Comparison of ENCODE assay signal across 27 mouse cellular contexts in the genomic region with DNA sequence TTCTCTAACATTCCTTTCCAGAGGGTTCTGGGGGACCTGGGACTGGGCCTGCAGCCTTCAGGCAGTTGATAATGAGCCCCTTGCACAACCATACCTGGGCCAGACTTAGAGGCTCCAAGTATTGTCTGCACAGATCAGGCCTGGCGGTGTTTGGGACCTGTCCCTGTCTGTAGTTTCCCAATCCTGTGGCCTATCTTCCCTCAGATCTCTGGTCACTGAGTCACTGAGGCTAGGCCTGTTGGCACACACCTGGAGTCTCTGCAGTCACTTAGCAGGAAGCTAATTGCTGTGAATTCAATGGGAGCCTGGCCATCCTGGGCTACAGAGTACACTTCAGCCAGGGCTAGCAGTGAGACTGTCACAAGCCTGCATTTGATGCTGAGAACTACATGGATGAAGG. TPM values are rescaled to one million over a fixed set of nuclear protein-coding genes. Genes with fewer than 3 reads are reported as not detected.
"Had no signal": no experiment of that assay in that cellular context is flagged by ENCODE, and none has a peak within 500 bp of the region (broad histone marks: within the 10 kb centered on the region; RNA-seq: fewer than 3 reads in every experiment).

No protein-coding gene starts in this region.

- H3K9me3 ChIP-seq: limb, embryonic 12.5 days; limb, embryonic 15.5 days; liver, embryonic 12.5 days; liver, embryonic 15.5 days; midbrain, embryonic 12.5 days; midbrain, embryonic 15.5 days; neural tube, embryonic 12.5 days; neural tube, embryonic 15.5 days had no signal

- H3K27ac ChIP-seq: kidney, postnatal 0 days; left cerebral cortex, adult 2 months; limb, embryonic 12.5 days; limb, embryonic 15.5 days; liver, embryonic 12.5 days; liver, embryonic 15.5 days; midbrain, embryonic 12.5 days; midbrain, embryonic 15.5 days; neural tube, embryonic 12.5 days; neural tube, embryonic 15.5 days; stomach, postnatal 0 days had no signal

- ATAC-seq: liver, embryonic 12.5 days; midbrain, embryonic 15.5 days had no signal

- H3K4me3 ChIP-seq: left cerebral cortex, adult 2 months; limb, embryonic 12.5 days; limb, embryonic 15.5 days; liver, embryonic 12.5 days; liver, embryonic 15.5 days; midbrain, embryonic 12.5 days; midbrain, embryonic 15.5 days; neural tube, embryonic 12.5 days; neural tube, embryonic 15.5 days had no signal

- H3K9ac ChIP-seq: limb, embryonic 12.5 days; limb, embryonic 15.5 days; liver, embryonic 12.5 days; liver, embryonic 15.5 days; midbrain, embryonic 12.5 days; midbrain, embryonic 15.5 days; neural tube, embryonic 12.5 days; neural tube, embryonic 15.5 days had no signal

- H3K4me2 ChIP-seq: limb, embryonic 12.5 days; limb, embryonic 15.5 days; liver, embryonic 12.5 days; liver, embryonic 15.5 days; midbrain, embryonic 12.5 days; midbrain, embryonic 15.5 days; neural tube, embryonic 12.5 days; neural tube, embryonic 15.5 days had no signal

- H3K4me1 ChIP-seq: midbrain, embryonic 12.5 days; midbrain, embryonic 15.5 days; neural tube, embryonic 12.5 days; neural tube, embryonic 15.5 days had no signal

- DNase-seq: kidney, adult 11 months; kidney, adult 9 months; kidney, postnatal 25 days; layer of hippocampus, postnatal 36 days; left cerebral cortex, postnatal 4 days; lung, adult 2 months; lung, postnatal 14 days; lung, postnatal 4 days; right cerebral cortex, adult 18-20 months; right cerebral cortex, postnatal 14 days; right cerebral cortex, postnatal 4 days; thymus, adult 2 months; thymus, postnatal 14 days; thymus, postnatal 4 days had no signal

- H3K27me3 ChIP-seq: limb, embryonic 12.5 days; limb, embryonic 15.5 days; liver, embryonic 12.5 days; liver, embryonic 15.5 days; midbrain, embryonic 12.5 days; midbrain, embryonic 15.5 days; neural tube, embryonic 12.5 days; neural tube, embryonic 15.5 days had no signal

- H3K36me3 ChIP-seq: limb, embryonic 12.5 days; limb, embryonic 15.5 days; liver, embryonic 12.5 days; liver, embryonic 15.5 days; midbrain, embryonic 12.5 days; midbrain, embryonic 15.5 days; neural tube, embryonic 12.5 days; neural tube, embryonic 15.5 days had no signal

RNA-seq across cellular contexts. Expression of a gene that starts 11.8 kb away (rescaled TPM):
- total RNA-seq: megakaryocyte, adult 5-6 weeks had no signal
- polyA plus RNA-seq: large intestine, adult 2 months; thymus, adult 2 months had no signal
